Comparison of ENCODE assay signal across 8 mouse cellular contexts in the genomic region with DNA sequence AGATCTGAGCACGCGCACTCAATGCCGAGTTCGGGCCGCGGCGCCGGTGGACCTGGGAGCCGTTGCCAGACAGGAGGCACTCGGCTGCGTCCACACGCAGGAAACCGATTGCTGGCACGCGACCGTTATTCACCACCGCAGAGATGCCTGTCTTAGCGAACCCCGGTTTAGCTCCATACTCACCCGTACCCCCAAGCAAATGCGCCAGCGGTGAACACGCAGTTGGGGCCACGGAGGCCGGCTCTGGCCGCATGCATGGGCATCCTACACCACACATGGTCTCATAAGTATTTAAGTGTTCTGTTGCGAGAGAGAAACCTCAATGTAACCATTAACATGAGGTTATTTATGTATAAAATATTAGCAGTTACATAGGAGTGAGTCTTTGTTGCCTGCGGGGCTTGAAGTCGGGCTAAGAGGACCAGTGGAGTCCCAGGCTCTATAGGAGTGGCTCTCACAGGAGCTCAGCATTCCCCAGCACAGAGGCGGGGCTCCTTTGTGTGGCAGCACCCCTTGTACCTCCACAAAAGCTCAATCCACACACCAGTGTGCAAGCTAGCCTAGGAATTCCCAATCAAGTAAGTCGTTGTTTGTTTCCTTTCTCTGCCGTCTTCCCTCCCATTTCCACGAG. TPM values are rescaled to one million over a fixed set of nuclear protein-coding genes. Genes with fewer than 3 reads are reported as not detected.
DNase-seq lines count a peak whose midpoint lies in the region; ATAC-seq and TF ChIP-seq lines count a peak whose summit lies in the region.

No protein-coding gene starts in this region.

- ATAC-seq in embryonic facial prominence, embryonic 12.5 days (ENCODE audit: insufficient number of reproducible peaks, insufficient read depth, low FRiP score, low TSS enrichment): no peak
- no peak for ATAC-seq in hindbrain, embryonic 15.5 days (ENCODE audit: low FRiP score, low read depth)

- H3K9ac ChIP-seq in liver, adult 2 months (ENCODE audit: low read depth, low read length): no peak overlapping the region
- peak overlapping the region; percentile 39; the same call in 1 of the 2 replicates for H3K9ac ChIP-seq in embryonic facial prominence, embryonic 12.5 days
- H3K9ac ChIP-seq in hindbrain, embryonic 15.5 days: no peak overlapping the region

- no peaks in the 10 kb centered on the region for H3K36me3 ChIP-seq in liver, adult 2 months (ENCODE audit: control insufficient read depth, insufficient read depth, low read length)
- no peaks in the 10 kb centered on the region for H3K36me3 ChIP-seq in embryonic facial prominence, embryonic 12.5 days
- H3K36me3 ChIP-seq in hindbrain, embryonic 15.5 days: no peaks in the 10 kb centered on the region
- no peaks in the 10 kb centered on the region for H3K36me3 ChIP-seq in midbrain, embryonic 10.5 days

- no peak overlapping the region for H3K27ac ChIP-seq in liver, adult 2 months (replicated peaks; ENCODE audit: insufficient read depth, low read depth, low read length)
- 0 out of 2 replicates have a peak overlapping the region, but pooled peaks have one; percentile 36 for H3K27ac ChIP-seq in embryonic facial prominence, embryonic 12.5 days
- no peak overlapping the region for H3K27ac ChIP-seq in hindbrain, embryonic 15.5 days (replicated peaks)
- H3K27ac ChIP-seq in midbrain, embryonic 10.5 days (replicated peaks): no peak overlapping the region

- H3K4me2 ChIP-seq in embryonic facial prominence, embryonic 12.5 days (replicated peaks): peak overlapping the region; percentile 51
- H3K4me2 ChIP-seq in hindbrain, embryonic 15.5 days: peak overlapping the region; percentile 48

- 6% methylated on average over 33 of the region's 33 CpGs for WGBS in liver, adult 2 months
- 1% methylated on average over 33 of the region's 33 CpGs for WGBS in embryonic facial prominence, embryonic 12.5 days
- under 1% methylated on average over 33 of the region's 33 CpGs for WGBS in hindbrain, embryonic 15.5 days
- under 1% methylated on average over 33 of the region's 33 CpGs for WGBS in midbrain, embryonic 10.5 days

- no peak for TF ChIP-seq CTCF in liver, adult 2 months (IDR thresholded peaks at IDR 0.05; ENCODE audit: low read depth, low read length)

- H3K27me3 ChIP-seq in liver, adult 2 months (ENCODE audit: control insufficient read depth, insufficient read depth, low read length): peaks cover 39% of the 10 kb centered on the region
- peaks cover 82% of the 10 kb centered on the region for H3K27me3 ChIP-seq in embryonic facial prominence, embryonic 12.5 days
- H3K27me3 ChIP-seq in hindbrain, embryonic 15.5 days: peaks cover 83% of the 10 kb centered on the region
- peaks cover 94% of the 10 kb centered on the region for H3K27me3 ChIP-seq in midbrain, embryonic 10.5 days (ENCODE audit: low read depth, poor library complexity, severe bottlenecking)

- no peaks in the 10 kb centered on the region for H3K9me3 ChIP-seq in embryonic facial prominence, embryonic 12.5 days
- no peaks in the 10 kb centered on the region for H3K9me3 ChIP-seq in hindbrain, embryonic 15.5 days
- H3K9me3 ChIP-seq in midbrain, embryonic 10.5 days (replicated peaks): no peaks in the 10 kb centered on the region

- peaks cover 5% of the 10 kb centered on the region; the same call in 1 of the 2 replicates for H3K4me1 ChIP-seq in liver, adult 2 months (ENCODE audit: control insufficient read depth, insufficient read depth, low read length)
- H3K4me1 ChIP-seq in embryonic facial prominence, embryonic 12.5 days: peaks cover 12% of the 10 kb centered on the region
- peaks cover 11% of the 10 kb centered on the region for H3K4me1 ChIP-seq in hindbrain, embryonic 15.5 days (replicated peaks)
- peaks cover 41% of the 10 kb centered on the region for H3K4me1 ChIP-seq in midbrain, embryonic 10.5 days

- intact Hi-C loops in left cerebral cortex, postnatal 36 days (cut with DNase I): no loop called here

- DNase-seq in liver, adult 2 months (ENCODE audit: extremely low read depth, low read depth, low spot score): no peak
- DNase-seq in liver: no peak
- DNase-seq in midbrain, embryonic 10.5 days (ENCODE audit: low spot score): peak; percentile 64
- no peak for DNase-seq in left cerebral cortex, postnatal 36 days (ENCODE audit: low spot score in 2 of 2)
- DNase-seq in right cerebral cortex, adult 18-20 months: no peak
- no peak for DNase-seq in urinary bladder, adult 18-20 months (ENCODE audit: low spot score in 2 of 2)

- peak overlapping the region; percentile 35; the same call in 1 of the 2 replicates for H3K4me3 ChIP-seq in liver, adult 2 months (ENCODE audit: insufficient read depth, low read depth, low read length)
- peak overlapping the region; percentile 29 for H3K4me3 ChIP-seq in embryonic facial prominence, embryonic 12.5 days
- H3K4me3 ChIP-seq in hindbrain, embryonic 15.5 days: peak overlapping the region; percentile 17
- peak overlapping the region; percentile 48 for H3K4me3 ChIP-seq in midbrain, embryonic 10.5 days

- no peaks in the 10 kb centered on the region for H3K79me2 ChIP-seq in liver, adult 2 months (ENCODE audit: control insufficient read depth, insufficient read depth, low read length)

- TF ChIP-seq POLR2A in liver, adult 2 months (IDR thresholded peaks at IDR 0.05; ENCODE audit: extremely low read depth, insufficient read depth, low read length): no peak

RNA-seq across cellular contexts. Expression of a gene that starts 4.6 kb away (rescaled TPM):
- total RNA-seq in liver, adult 2 months (2014; rRNA removed): not detected in 2 replicates
- not detected in 2 replicates for polyA plus RNA-seq in liver, adult 2 months (2012; rRNA removed)
- 1.9 and 5.4 TPM in 2 replicates for polyA plus RNA-seq in embryonic facial prominence, embryonic 12.5 days (2016; fragmentation: Nextera tagmentation; extraction: Ambion mirVana)
- not detected in 2 replicates for polyA plus RNA-seq in hindbrain, embryonic 15.5 days (2015; fragmentation: Nextera tagmentation; extraction: Ambion mirVana)
- polyA plus RNA-seq in midbrain, embryonic 10.5 days (2016; fragmentation: Nextera tagmentation; extraction: Ambion mirVana): 0.15 TPM in 1 of 2 replicates, not detected in the other
- not detected for total RNA-seq in left cerebral cortex, postnatal 36 days (2021)

RNA-seq across cellular contexts. Expression of a gene that starts 26.6 kb away (rescaled TPM):
- 22.4 and 24.3 TPM in 2 replicates for total RNA-seq in liver, adult 2 months (2014; rRNA removed)
- polyA plus RNA-seq in liver, adult 2 months (2012; rRNA removed): 24.5 and 30.1 TPM in 2 replicates
- polyA plus RNA-seq in embryonic facial prominence, embryonic 12.5 days (2016; fragmentation: Nextera tagmentation; extraction: Ambion mirVana): 22.8 and 24.0 TPM in 2 replicates
- 9.6 and 10.8 TPM in 2 replicates for polyA plus RNA-seq in hindbrain, embryonic 15.5 days (2015; fragmentation: Nextera tagmentation; extraction: Ambion mirVana)
- 7.2 TPM in 2 replicates for polyA plus RNA-seq in midbrain, embryonic 10.5 days (2016; fragmentation: Nextera tagmentation; extraction: Ambion mirVana)
- 10 to 100 TPM; 49.3 to 58.2 TPM for total RNA-seq in left cerebral cortex, postnatal 36 days (2021)
